Mouse (Mus musculus) heart, embryonic 10.5 days (tissue): ENCODE results near the gene Oaz2. TPM values are rescaled to one million over a fixed set of nuclear protein-coding genes. Genes with fewer than 3 reads are reported as not detected.
A peak's percentile ranks its signal among the peaks of the same experiment; 100 is the strongest.

ENCODE experiments used
- DNase-seq: peaks from one replicate; pipeline ENCODE4 v3.0.0-alpha.2; 2017; ENCODE audit warnings: low spot score
- H3K27ac ChIP-seq: fragments of 300-500 bp; sonication (generic); 2 replicates; pipeline ENCODE4 v1.5.1; 2016; ENCODE audit warnings: mild to moderate bottlenecking
- H3K27me3 ChIP-seq: fragments of 300-500 bp; sonication (generic); 2 replicates; pipeline ENCODE4 v1.6.1; 2016; ENCODE audit warnings: mild to moderate bottlenecking; ENCODE audit not compliant: poor library complexity, insufficient read depth, severe bottlenecking
- H3K36me3 ChIP-seq: fragments of 300-500 bp; sonication (generic); 2 replicates; pipeline ENCODE4 v1.6.1; 2016; ENCODE audit warnings: mild to moderate bottlenecking, moderate library complexity
- H3K4me1 ChIP-seq: fragments of 300-500 bp; sonication (generic); 2 replicates; pipeline ENCODE4 v1.6.1; 2016; ENCODE audit warnings: mild to moderate bottlenecking
- H3K4me3 ChIP-seq: fragments of 300-500 bp; sonication (generic); 2 replicates; pipeline ENCODE4 v1.5.1; 2016; ENCODE audit warnings: mild to moderate bottlenecking, moderate library complexity
- H3K9me3 ChIP-seq: fragments of 300-500 bp; sonication (generic); 2 replicates; pipeline ENCODE4 v1.6.1; 2016; ENCODE audit warnings: mild to moderate bottlenecking, moderate library complexity
- WGBS: fragments of 180-500 bp; shearing (Covaris S2); methylation state at CpG from one replicate; pipeline ENCODE4 v1.1.7; 2016; 5-methylcytosine and 5-hydroxymethylcytosine counted together
- polyA plus RNA-seq: library from polyadenylated mRNA; unstranded; fragments of >200 nt; fragmentation: Nextera tagmentation; extraction: Ambion mirVana; gene quantifications from 2 replicates; pipeline ENCODE4 v1.2.1, GENCODE M21; 2016

The Oaz2 gene
- polyA plus RNA-seq, 1 experiment from 2014 or later: 288 TPM

- H3K36me3 ChIP-seq: peaks cover 82% of the 10 kb centered on the region
- no peak for DNase-seq
- no peak overlapping the region for H3K27ac ChIP-seq
- H3K27me3 ChIP-seq: no peaks in the 10 kb centered on the region
- no peak overlapping the region for H3K4me3 ChIP-seq
- 89% methylated on average over 24 of the region's 24 CpGs for WGBS
- 0 out of 2 replicates have a peak, but pooled peaks cover 6% of the 10 kb centered on the region for H3K4me1 ChIP-seq
- H3K9me3 ChIP-seq: no peaks in the 10 kb centered on the region
These were observed 36.3 kb downstream of the Oaz2 start for GRCm38 (mm10) chr9:65703926-65704595.

DNA sequence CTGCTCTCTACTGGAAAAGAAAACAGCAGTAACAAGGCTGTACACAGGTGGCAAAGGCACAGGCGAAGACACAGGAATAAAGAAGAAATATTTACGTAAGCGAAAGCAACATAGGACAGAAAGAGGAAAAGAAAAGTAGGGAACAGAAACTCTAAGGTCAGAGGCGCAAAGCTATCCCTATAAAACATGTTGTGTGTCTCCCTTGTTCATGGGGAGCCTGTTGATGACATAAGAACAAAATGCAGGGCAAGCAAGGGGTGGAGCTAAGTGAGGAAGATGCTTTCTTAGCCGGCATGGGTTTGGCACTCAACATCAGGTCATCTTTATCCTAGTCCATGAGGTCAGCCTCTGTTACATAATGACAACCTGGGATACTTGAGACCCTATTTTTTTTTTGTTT is 50.4 kb downstream of the Oaz2 start:
- whole genome bisulfite sequencing: 91% methylated on average over 5 of the region's 5 CpGs
- H3K27me3 ChIP-seq: no peaks in the 10 kb centered on the region
- no peak overlapping the region for H3K4me3 ChIP-seq
- DNase-seq: no peak
- no peaks in the 10 kb centered on the region for H3K9me3 ChIP-seq
- H3K4me1 ChIP-seq: peaks cover 26% of the 10 kb centered on the region
- H3K27ac ChIP-seq: no peak overlapping the region
- H3K36me3 ChIP-seq: peaks cover under 1% of the 10 kb centered on the region; the same call in 1 of the 2 replicates

DNA sequence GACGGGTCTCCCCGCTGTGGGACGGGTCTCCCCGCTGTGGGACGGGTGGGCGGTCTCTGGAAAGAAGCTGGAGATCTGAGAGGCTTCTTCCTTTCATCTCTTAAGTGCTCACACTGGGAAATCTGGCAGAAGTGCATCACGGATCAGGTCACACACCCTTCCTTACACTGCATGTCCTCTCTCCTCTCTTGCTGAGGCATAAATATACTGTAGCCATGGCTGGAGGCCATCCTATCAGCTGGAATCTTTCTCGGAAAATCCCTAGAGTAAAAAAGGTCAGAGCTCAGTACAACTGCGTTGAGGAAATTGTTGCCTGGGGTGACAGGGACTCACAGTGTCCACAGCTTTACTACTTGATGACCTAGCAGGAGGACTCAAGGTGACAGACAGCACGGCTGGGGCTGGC is 53.4 kb downstream of the Oaz2 start:
- H3K27me3 ChIP-seq: no peaks in the 10 kb centered on the region
- no peak for DNase-seq
- H3K9me3 ChIP-seq: no peaks in the 10 kb centered on the region
- 19% methylated on average over 10 of the region's 10 CpGs for WGBS
- peak overlapping the region; percentile 73 for H3K27ac ChIP-seq
- peaks cover 51% of the 10 kb centered on the region for H3K4me1 ChIP-seq
- peak overlapping the region; percentile 6; the same call in 1 of the 2 replicates for H3K4me3 ChIP-seq
- H3K36me3 ChIP-seq: 0 out of 2 replicates have a peak, but pooled peaks cover 4% of the 10 kb centered on the region

DNA sequence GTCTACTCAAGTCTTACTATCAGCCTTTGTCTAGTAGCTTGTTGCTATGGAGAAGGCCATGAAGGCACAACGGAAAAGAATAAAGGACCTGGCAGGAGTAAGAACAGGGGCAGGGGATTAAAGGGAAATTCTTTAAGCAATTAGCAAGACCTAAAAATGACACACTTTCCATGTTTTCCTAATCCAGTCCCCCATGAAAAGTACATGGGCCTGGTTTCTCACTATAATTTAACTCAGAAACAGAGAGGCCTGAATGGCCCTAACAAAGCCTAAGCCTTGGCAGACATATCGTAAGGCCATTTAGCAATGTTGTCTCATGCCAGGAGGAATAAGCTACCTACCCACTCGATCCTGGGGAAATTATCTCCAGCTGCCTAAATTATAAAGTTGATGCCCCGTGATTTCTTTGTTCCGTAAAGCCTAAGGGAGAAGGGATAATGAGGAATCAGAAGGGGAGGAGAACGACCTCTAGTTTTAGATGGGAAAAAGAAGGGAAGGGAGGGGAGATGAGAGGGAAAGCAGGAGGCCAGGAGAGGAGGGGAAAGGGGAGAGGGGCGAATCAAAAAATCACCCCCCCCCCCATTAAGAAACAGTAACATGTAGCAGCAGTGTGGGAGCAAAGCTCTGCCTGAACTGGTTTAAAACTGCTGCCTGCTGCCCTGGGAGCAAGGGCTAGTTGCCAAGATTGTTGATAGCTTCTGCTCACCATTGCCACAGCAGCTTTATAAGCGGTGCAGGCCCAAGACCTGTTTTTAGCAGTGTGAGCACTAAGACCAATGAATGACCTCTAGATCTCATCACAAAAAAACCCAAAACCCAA is 56.9 kb downstream of the Oaz2 start:
- H3K27me3 ChIP-seq: no peaks in the 10 kb centered on the region
- no peak overlapping the region for H3K4me3 ChIP-seq
- peaks cover 15% of the 10 kb centered on the region; the same call in 1 of the 2 replicates for H3K36me3 ChIP-seq
- peak overlapping the region; percentile 26; the same call in 1 of the 2 replicates for H3K27ac ChIP-seq
- H3K4me1 ChIP-seq: peaks cover 49% of the 10 kb centered on the region
- no peaks in the 10 kb centered on the region for H3K9me3 ChIP-seq
- DNase-seq: no peak
- WGBS: 58% methylated on average over 8 of the region's 8 CpGs

- H3K9me3 ChIP-seq: no peaks in the 10 kb centered on the region
- no peak overlapping the region for H3K4me3 ChIP-seq
- H3K27ac ChIP-seq: peak overlapping the region; percentile 26; the same call in 1 of the 2 replicates
- WGBS: 27% methylated on average over 4 of the region's 4 CpGs
- no peak for DNase-seq
- peaks cover 20% of the 10 kb centered on the region; the same call in 1 of the 2 replicates for H3K36me3 ChIP-seq
- H3K27me3 ChIP-seq: no peaks in the 10 kb centered on the region
- H3K4me1 ChIP-seq: peaks cover 44% of the 10 kb centered on the region
These were observed 57.5 kb downstream of the Oaz2 start for GRCm38 (mm10) chr9:65725291-65725622.

- no peak for DNase-seq
- Histone ChIP-seq H3K4me3 (no peak overlapping the region), H3K27ac (no peak overlapping the region), H3K27me3 (no peaks in the 10 kb centered on the region), H3K36me3 (peaks cover 26% of the 10 kb centered on the region), H3K4me1 (peaks cover 35% of the 10 kb centered on the region), H3K9me3 (no peaks in the 10 kb centered on the region)
- 95% methylated on average over 3 of the region's 3 CpGs for WGBS
These were observed 58.6 kb downstream of the Oaz2 start for GRCm38 (mm10) chr9:65726431-65726830.

GRCm38 (mm10) chr9:65727491-65727890 is 59.7 kb downstream of the Oaz2 start:
- Histone ChIP-seq H3K27me3 (no peaks in the 10 kb centered on the region), H3K27ac (no peak overlapping the region), H3K9me3 (no peaks in the 10 kb centered on the region), H3K36me3 (peaks cover 28% of the 10 kb centered on the region), H3K4me1 (peaks cover 25% of the 10 kb centered on the region), H3K4me3 (no peak overlapping the region)
- 86% methylated on average over 4 of the region's 4 CpGs for WGBS
- no peak for DNase-seq

DNA sequence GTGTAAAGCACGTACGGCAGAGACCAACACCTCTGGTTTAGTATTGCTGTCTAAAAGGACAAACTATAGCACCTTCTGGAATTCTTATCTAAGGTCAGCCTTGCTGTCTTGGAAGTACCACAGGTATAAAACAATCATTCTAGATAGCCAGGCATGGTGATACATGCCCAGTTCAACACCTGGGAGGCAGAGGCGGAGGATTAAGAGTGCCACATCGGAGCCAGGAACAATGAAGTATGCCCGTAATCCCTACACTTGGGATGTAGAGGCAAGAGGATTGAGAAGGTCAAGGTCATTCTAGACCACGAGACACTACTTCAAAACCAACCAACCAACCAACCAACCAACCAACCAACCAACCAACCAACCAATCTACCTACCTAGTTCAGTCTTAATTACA is 60.8 kb downstream of the Oaz2 start:
- peaks cover 30% of the 10 kb centered on the region for H3K36me3 ChIP-seq
- peaks cover 26% of the 10 kb centered on the region for H3K4me1 ChIP-seq
- no peaks in the 10 kb centered on the region for H3K27me3 ChIP-seq
- no peak overlapping the region for H3K4me3 ChIP-seq
- no peaks in the 10 kb centered on the region for H3K9me3 ChIP-seq
- no peak for DNase-seq
- no peak overlapping the region for H3K27ac ChIP-seq
- 93% methylated on average over 6 of the region's 6 CpGs for WGBS

GRCm38 (mm10) chr9:65734931-65735330 is 67.1 kb downstream of the Oaz2 start:
- Histone ChIP-seq H3K27ac (0 out of 2 replicates have a peak overlapping the region, but pooled peaks have one; percentile 23), H3K27me3 (no peaks in the 10 kb centered on the region), H3K36me3 (peaks cover 24% of the 10 kb centered on the region), H3K4me1 (peaks cover 17% of the 10 kb centered on the region), H3K9me3 (no peaks in the 10 kb centered on the region), H3K4me3 (no peak overlapping the region)
- no peak for DNase-seq
- 89% methylated on average over 3 of the region's 3 CpGs for WGBS

Other genes with a start within 250 kb of the Oaz2 start
- gene Slc51b, start 245.0 kb upstream of the Oaz2 start, polyA plus RNA-seq: not detected in 2 replicates
- gene Mtfmt, start 232.2 kb upstream of the Oaz2 start, polyA plus RNA-seq: 14.7 and 17.3 TPM in 2 replicates
- 66.7 and 71.1 TPM in 2 replicates for gene Spg21, start 207.1 kb upstream of the Oaz2 start, polyA plus RNA-seq
- not detected in 2 replicates for gene Ankdd1a, start 147.8 kb upstream of the Oaz2 start, polyA plus RNA-seq
- gene Plekho2, start 88.0 kb upstream of the Oaz2 start, polyA plus RNA-seq: 12.8 and 14.2 TPM in 2 replicates
- gene Pif1, start 80.8 kb upstream of the Oaz2 start, polyA plus RNA-seq: 16.7 and 17.7 TPM in 2 replicates
- gene Rbpms2, start 38.4 kb upstream of the Oaz2 start, polyA plus RNA-seq: 117 and 179 TPM in 2 replicates
- 5.8 and 7.7 TPM in 2 replicates for gene Zfp609, start 159.6 kb downstream of the Oaz2 start, polyA plus RNA-seq
- gene Pclaf, start 222.2 kb downstream of the Oaz2 start, polyA plus RNA-seq: 131 and 183 TPM in 2 replicates
- 27.9 and 29.0 TPM in 2 replicates for gene Trip4, start 240.8 kb downstream of the Oaz2 start, polyA plus RNA-seq
- gene Csnk1g1, start 240.9 kb downstream of the Oaz2 start, polyA plus RNA-seq: 14.2 and 14.9 TPM in 2 replicates